Mouse (Mus musculus) pancreas, adult 10 weeks (tissue): Measurements from ENCODE around the gene Cox6a1. TPM values are rescaled to one million over a fixed set of nuclear protein-coding genes. Genes with fewer than 3 reads are reported as not detected.

Source experiments
- polyA plus RNA-seq: library from polyadenylated mRNA; stranded (reverse); fragments of 350-450 nt; fragmentation: Illumina TruSeq; extraction: RNeasy Lipid Tissue Mini Kit (QIAGEN cat#74804); gene quantifications from one replicate; pipeline ENCODE4 v1.2.3, GENCODE M21; 2015; ENCODE audit warnings: low read depth, low replicate concordance; ENCODE audit not compliant: insufficient read depth

The Cox6a1 gene
- 144 TPM for polyA plus RNA-seq

GRCm38 (mm10) chr5:115348546-115349224 is at the start of gene Cox6a1:
Gene Cox6a1 (minus strand): TSS chr5:115348981.

GRCm38 (mm10) chr5:115340577-115341313 is 8.0 kb downstream of the Cox6a1 start, which contains the start of the genes Gatc and Triap1:
Gene Gatc (minus strand): TSS chr5:115341178.
Gene Triap1 (plus strand): TSS chr5:115341225.

GRCm38 (mm10) chr5:115326875-115327609 is 21.7 kb downstream of the Cox6a1 start, which contains the start of gene Srsf9:
Gene Srsf9 (plus strand): TSS chr5:115327177.

DNA sequence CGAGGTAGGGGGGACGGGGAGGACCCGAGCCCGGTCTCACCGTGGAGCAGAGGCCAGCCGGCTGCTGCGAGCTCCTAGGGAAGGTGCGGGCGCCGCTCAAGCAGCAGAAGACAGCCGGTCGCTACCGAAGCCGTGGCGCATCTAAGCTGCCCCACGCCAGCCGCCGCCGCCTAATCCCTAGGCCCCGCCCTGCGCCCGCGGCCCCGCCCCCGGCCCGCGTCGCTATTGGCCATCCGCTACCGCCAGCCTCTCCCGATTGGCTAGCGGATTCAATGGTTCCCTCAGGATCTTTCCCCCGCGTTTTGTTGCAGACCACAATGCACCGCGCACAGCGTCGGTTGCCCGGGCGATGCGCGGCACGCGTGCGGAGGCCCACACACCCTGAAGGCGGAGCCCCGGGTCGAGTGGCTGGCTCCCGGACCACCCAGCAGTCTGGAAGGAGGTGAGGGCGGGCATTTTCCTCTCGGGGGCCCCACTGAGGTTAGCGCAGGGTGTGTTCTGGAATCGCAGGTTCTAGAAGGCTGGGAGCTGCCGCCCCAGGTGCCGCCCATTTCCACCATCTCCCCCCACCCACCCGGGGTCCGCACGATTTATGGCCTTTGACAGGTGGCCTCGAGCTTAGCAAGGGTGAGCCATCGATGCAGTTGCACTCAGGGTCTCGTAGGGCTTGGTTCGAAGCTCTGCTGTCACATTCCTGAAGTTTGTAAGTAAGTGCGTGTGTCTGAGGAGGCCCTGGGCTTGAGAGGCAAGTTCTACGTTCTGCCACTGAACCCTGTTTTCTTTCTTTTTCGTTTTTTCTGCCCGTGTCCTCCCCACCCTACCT is 47.8 kb downstream of the Cox6a1 start, which contains the start of gene Dynll1:
Gene Dynll1 (minus strand): TSS at position 208 of the 823 bp plus-strand sequence.

Other genes starting within 250 kb of the Cox6a1 start
- gene Acads, start 229.6 kb downstream of the Cox6a1 start, polyA plus RNA-seq, result 6.5 TPM
- gene Unc119b, start 214.0 kb downstream of the Cox6a1 start, polyA plus RNA-seq, result 9.4 TPM
- gene Mlec, start 190.8 kb downstream of the Cox6a1 start, polyA plus RNA-seq, result 36.4 TPM
- 7.1 TPM for gene Cabp1, start 154.6 kb downstream of the Cox6a1 start, polyA plus RNA-seq
- gene Pop5, start 113.1 kb downstream of the Cox6a1 start, polyA plus RNA-seq, result 32.9 TPM
- 42.8 TPM for gene Rnf10, start 76.1 kb downstream of the Cox6a1 start, polyA plus RNA-seq
- 3.5 TPM for gene Coq5, start 69.3 kb downstream of the Cox6a1 start, polyA plus RNA-seq
- 82.0 TPM for gene Dynll1, start 48.0 kb downstream of the Cox6a1 start, polyA plus RNA-seq
- 14.8 TPM for gene Srsf9, start 21.8 kb downstream of the Cox6a1 start, polyA plus RNA-seq
- gene Gatc, start 7.8 kb downstream of the Cox6a1 start, polyA plus RNA-seq, result 5.2 TPM
- gene Triap1, start 7.8 kb downstream of the Cox6a1 start, polyA plus RNA-seq, result 12.4 TPM
- 0.44 TPM for gene Msi1, start 80.6 kb upstream of the Cox6a1 start, polyA plus RNA-seq
- gene Pla2g1b, start 117.3 kb upstream of the Cox6a1 start, polyA plus RNA-seq, result 2,205 TPM
- 10.7 TPM for gene Sirt4, start 135.7 kb upstream of the Cox6a1 start, polyA plus RNA-seq
- gene Pxn, start 157.7 kb upstream of the Cox6a1 start, polyA plus RNA-seq, result 16.8 TPM
- 528 TPM for gene Rplp0, start 210.5 kb upstream of the Cox6a1 start, polyA plus RNA-seq
- gene Gcn1l1, start 216.3 kb upstream of the Cox6a1 start, polyA plus RNA-seq, result 15.5 TPM